Mouse (Mus musculus) bone marrow, adult 2 months (tissue): ENCODE data around the gene Catsper1.

Experiments
- CTCF ChIP-seq: fragments of 200-500 bp; IDR thresholded peaks from 2 replicates; pipeline ENCODE4 v1.5.1; 2011; ENCODE audit warnings: low read length, control low read depth; ENCODE audit not compliant: control insufficient read depth, insufficient read depth
- POLR2A ChIP-seq: fragments of 200-500 bp; IDR thresholded peaks from 2 replicates; pipeline ENCODE4 v1.6.1; 2011; ENCODE audit warnings: low read depth, mild to moderate bottlenecking, control low read depth, low read length, borderline replicate concordance; ENCODE audit not compliant: control insufficient read depth

GRCm38 (mm10) chr19:5345297-5346131 lies 10.0 kb downstream of the Catsper1 start:
- TF ChIP-seq CTCF (no peak), POLR2A (no peak)
